Mouse (Mus musculus) spleen, adult 12 weeks (tissue): Measurements from ENCODE around the gene 1700008O03Rik.

Source experiments
- DNase-seq: peaks from one replicate; pipeline ENCODE4 v3.0.0; 2022; ENCODE audit warnings: low spot score

Gene 1700008O03Rik

DNA sequence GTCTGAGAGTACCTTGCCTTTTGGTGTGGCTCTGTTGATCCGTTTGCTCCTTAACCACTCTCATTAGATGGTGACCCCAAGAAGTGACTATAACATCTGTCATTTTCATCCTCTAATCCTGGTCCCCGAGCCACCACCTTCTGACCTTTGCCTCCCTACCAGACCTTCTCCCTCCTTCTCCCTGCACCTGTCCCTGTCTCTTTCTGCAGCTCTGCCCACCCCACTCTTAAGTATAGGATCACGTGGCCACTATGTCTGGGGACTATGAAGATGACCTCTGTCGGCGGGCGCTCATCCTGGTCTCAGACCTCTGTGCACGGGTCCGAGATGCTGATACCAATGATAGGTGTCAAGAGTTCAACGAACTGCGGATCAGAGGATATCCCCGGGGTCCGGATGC is at the start of gene 1700008O03Rik:
TSS of gene 1700008O03Rik (minus strand) at position 101 of the 400 bp plus-strand sequence.
- DNase-seq: no peak

- DNase-seq: no peak
Measured at GRCm38 (mm10) chr7:44434089-44434488, 48.5 kb upstream of the 1700008O03Rik start.

DNA sequence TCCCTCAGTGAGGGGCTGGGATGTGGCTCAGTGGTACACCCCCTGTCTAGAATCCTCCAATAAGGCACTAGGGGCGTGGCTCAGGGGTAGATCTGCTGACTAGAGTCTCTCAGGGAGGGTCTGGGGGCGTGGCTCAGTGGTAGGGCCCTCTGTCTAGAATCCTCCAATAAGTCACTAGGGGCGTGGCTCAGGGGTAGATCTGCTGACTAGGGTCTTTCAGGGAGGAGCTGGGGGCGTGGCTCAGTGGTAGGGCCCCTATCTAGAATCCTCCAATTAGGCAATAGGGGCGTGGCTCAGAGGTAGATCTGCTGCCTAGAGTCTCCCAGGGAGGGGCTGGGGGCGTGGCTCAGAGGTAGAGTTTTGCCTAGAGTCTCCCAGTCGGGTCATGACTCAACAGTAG is 47.8 kb upstream of the 1700008O03Rik start:
- no peak for DNase-seq

DNA sequence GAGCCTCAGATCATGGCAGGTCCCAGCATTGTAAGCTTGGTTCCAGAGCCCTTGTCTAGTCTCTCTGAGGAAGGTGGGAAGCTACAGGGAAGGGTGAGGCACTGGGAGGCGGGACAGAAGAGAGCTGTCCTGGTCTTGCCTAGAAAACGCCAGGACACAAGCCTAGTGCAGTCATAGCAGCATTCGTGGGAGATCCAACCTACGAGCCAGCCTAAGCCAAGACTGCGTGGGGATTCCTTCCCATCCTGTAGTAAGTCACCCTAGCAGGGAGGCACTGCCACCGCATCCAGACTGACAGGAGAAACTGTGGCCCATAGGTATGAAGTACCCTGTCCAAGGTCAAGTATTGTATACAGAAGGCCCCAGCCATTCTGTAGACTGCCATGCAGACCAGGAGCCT is 46.9 kb upstream of the 1700008O03Rik start:
- DNase-seq: no peak

GRCm38 (mm10) chr7:44429534-44430488 is 44.2 kb upstream of the 1700008O03Rik start:
- DNase-seq: no peak

DNA sequence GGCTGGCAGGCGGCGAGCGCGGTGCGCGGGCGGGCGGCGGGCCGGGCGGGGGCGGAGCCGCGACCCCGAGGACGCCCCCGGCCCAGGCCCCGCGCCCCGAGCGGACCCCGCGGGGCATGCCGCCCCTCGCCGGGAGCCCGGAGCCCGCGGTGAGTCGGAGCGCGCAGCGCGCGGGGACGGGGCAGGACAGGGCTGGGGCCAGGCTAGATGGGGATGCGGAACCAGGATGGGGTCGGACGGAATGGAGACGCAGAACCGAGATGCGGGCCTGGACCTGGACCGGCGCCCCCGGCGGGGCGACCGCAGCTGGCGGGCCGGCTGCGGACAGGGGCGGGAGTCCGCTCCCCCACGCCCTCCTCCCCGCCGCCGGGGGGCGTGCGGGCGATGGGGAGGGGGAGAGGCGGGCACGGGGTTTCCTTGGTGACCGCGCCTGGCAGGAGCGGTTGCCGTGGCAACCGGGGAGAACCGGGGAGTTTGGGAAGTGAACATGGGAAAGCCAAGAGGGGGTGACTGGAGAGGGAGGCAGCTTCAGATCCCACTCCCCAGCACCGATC is 43.4 kb upstream of the 1700008O03Rik start, which contains the start of gene Lrrc4b:
TSS of gene Lrrc4b (plus strand) at position 51 of the 554 bp plus-strand sequence.
- no peak for DNase-seq

- no peak for DNase-seq
Measured at GRCm38 (mm10) chr7:44428171-44428950, 42.7 kb upstream of the 1700008O03Rik start.

DNA sequence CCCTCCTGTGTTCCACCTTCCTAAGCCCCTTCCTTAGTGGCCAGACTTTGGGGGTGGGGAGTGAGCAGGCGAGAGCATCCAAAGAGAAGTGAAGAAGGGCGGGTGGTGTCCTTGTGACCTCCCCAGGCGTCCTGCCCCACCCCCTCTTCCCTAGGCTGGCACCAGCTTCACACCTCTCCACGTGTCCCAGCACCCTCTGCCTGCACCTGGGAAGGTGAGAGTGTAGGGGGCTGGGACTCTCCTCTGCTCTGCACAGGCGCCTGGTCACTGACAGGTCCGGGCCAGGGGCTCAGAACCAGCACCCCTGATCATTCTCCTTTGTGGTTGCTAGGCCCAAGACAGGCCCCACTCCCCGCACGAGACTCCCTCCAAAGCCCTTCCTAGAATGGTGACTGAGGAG is 42.0 kb upstream of the 1700008O03Rik start:
- DNase-seq: no peak

DNA sequence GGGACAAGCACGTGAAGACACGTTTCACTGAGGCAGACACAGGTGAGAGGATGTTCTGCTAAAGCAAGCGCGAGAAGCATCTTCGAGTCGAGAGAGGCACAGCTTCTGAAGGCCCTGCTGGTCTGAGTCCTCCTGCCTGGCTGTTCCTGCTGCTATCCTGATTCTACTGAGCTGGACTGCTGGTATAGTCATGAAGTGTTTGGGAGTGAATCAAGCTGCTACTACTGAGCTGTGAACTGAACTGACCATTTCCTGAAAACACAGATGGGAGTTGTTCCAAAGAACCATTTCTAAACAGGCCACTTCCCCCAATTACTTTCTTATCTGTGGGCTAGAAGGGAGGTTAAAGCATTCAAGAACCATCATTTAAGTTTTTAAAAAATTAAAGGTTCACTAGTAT is 27.7 kb upstream of the 1700008O03Rik start:
- DNase-seq: no peak

DNA sequence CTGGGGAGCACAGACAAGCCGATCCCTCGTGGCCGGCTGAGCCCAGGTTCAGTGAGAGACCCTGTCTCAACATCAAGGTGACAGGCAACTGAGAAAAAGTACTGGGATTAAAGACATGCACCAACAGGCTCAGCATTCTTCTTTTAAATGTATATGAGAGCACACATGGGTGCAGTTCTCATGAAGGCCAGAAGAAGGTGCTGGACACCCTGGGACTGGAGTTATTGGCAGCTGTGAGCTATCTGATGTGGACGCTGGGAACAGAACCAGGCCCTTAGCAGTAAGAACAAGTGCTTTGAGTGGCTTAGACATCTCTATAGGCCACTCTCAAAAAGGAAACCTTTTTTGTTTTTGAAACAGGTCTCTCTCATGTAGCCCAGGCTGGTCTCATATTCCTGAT is 25.5 kb upstream of the 1700008O03Rik start:
- no peak for DNase-seq

GRCm38 (mm10) chr7:44406015-44406355 is 20.4 kb upstream of the 1700008O03Rik start:
- DNase-seq: no peak

DNA sequence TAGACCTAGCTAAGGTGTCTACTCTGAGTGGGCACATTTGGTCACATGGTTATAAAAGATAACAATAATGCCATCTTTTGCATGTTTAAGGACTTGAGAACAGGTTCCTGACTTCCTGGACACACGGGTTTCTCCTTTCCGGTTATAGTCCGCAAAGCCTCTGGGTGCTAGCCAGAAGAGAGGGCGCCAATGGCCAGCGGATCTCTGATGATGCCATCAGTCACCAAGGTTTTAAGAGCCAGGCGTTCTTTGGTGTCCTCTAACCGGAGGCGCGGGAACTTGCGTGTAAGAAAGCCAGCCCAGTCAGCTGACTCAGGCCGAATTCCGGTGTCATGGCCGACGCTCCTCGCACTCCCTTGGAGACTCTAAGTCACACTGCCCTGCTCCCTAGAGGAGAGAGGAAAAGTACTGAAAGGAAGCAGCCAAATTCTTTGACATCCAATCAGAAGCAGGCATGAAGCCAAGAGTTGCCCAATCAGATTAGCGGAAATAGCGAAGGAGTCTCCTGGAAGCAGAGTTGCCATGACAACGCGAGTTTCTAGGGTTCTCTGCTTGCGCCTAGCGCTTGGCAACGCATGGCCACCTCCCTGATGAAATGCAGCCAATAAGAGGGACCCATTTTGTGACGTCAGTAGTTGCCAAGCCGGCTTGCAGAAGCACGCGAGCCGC is 19.9 kb upstream of the 1700008O03Rik start:
- DNase-seq: peak; percentile 61

DNA sequence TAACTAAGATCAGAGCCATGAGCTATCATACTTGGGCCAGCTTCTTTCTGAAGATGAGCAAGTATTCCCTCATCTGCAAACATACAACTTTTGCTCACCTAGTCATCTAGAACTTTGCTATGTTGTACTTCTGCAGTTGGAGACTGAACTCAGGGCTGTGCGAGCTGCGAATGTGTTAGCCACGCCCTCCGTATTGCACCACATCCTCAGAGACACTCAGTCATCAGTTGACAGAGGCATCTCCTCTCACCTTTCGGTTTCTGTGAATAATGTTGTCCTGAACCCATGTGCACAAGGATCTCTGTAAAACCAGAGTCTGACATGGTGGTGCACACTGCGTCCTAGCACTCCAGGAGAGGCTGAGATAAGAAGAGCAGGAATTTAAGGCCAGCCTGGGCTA is 16.1 kb upstream of the 1700008O03Rik start:
- DNase-seq: no peak

DNA sequence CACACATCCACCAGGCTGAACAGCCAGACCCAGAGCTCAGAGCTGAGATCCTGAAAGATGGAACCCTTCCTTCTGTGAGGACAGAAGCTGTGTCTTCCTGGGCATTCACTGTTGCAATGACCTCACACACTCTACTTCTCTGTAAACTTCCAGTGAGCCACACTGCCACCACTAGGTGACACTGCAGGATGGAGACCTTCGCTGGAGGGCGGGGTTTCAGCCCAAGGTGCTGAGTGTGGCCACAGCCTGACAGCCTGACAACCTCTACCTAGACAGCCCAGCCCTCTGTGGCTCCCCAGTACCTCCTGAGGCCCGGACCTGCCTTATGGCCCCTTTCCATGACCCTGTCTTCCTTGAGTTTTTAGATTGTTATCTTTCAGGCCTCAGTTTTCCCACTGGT is 12.9 kb upstream of the 1700008O03Rik start:
- peak; percentile 48 for DNase-seq

DNA sequence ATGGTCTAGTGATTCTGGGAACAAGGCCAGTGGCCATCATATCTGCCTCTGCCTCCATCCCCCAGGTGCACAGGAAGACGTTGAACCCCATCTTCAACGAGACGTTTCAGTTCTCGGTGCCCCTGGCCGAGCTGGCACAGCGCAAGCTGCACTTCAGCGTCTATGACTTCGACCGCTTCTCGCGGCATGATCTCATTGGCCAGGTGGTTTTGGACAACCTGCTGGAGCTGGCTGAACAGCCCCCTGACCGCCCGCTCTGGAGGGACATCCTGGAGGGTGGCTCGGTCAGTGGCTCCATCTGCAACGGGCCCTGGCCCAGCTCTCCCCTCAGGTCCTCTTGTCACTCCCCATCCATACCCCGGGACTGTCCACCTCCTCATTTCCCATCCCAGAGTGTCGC is 7.7 kb upstream of the 1700008O03Rik start:
- DNase-seq: no peak

DNA sequence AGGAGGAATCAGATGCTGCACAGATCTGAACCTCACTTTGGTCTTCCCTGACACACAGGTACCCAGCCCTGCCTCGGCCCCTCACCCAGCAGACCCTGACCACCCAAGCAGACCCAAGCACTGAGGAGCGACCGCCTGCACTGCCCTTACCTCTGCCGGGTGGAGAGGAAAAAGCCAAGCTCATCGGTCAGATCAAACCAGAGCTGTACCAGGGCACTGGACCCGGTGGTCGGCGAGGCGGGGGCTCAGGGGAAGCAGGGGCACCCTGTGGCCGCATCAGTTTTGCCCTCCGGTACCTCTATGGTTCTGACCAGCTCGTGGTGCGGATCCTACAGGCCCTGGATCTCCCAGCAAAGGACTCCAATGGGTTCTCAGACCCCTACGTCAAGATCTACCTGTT is 6.7 kb upstream of the 1700008O03Rik start:
- DNase-seq: no peak

- DNase-seq: no peak
Measured at GRCm38 (mm10) chr7:44391831-44392230, 6.2 kb upstream of the 1700008O03Rik start.

GRCm38 (mm10) chr7:44384716-44385059 is 932 bp downstream of the 1700008O03Rik start:
- DNase-seq: no peak

DNA sequence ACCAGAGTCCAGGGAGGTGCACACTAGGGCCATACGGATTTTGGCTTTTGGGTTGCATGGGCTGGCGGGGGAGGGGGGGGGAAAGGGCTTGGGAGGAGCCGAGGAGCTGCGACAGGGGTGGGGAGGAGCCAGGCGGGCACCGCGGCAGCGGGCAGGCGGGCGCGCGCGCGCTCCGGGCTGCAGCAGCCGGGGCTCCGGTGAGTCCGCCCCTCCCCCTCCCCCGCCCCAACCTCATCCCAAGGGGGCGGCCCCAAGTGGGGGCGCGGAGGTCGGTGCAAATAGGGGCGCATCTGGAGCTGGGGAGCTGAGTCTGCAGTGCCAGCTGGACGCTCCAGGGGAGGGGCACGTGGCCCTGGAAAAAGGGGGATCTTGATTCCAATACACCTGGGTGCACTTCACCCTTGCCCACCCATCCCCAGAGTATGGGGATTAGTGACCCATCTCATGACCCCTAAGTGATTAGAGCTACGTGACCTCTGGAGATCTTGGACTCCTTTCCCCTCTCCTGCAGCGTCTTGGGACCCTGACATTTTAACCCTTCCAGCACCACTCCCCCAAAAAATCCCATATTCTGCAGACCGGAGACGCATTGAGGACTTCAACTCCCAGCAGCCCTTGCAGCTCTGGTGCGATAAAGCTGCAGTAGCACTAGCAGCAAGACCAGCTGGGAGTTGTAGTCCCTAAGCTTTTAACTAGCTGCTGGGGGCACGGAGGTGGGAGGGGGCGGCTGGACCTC is 1.5 kb downstream of the 1700008O03Rik start, which contains the start of gene Syt3:
TSS of gene Syt3 (plus strand) at position 123 of the 736 bp plus-strand sequence.
- no peak for DNase-seq

DNA sequence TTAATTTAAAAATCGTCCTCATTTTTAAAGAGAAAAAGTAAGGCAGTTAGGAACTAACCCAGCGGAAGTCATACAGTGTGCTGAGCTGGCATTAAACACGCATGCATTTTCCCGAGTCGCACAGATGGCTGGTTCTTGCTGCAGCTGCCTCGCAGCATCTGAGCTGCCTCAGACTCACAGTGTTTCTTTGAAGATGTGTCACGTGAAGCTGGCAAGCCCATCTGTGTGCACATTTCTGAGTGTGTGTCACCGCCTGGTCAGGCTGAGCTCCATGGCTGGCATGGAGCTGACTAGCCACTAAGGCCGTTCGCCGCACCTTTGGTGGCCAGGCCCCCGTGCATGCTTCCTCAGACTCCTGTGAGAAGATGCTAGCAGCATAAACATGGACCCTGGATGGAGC is 3.1 kb downstream of the 1700008O03Rik start:
- no peak for DNase-seq

- DNase-seq: no peak
Measured at GRCm38 (mm10) chr7:44378290-44378689, 7.3 kb downstream of the 1700008O03Rik start.
